Mouse (Mus musculus) limb, embryonic 10.5 days (tissue): ENCODE data around the gene Kdm4d. TPM values are rescaled to one million over a fixed set of nuclear protein-coding genes. Genes with fewer than 3 reads are reported as not detected.

Experiments used
- DNase-seq: peaks from one replicate; pipeline ENCODE4 v3.0.0-alpha.2; 2017; ENCODE audit warnings: low spot score
- H3K27ac ChIP-seq: fragments of 300-500 bp; sonication (generic); 2 replicates; pipeline ENCODE4 v1.5.1; 2016; ENCODE audit warnings: mild to moderate bottlenecking
- H3K27me3 ChIP-seq: fragments of 300-500 bp; sonication (generic); 2 replicates; pipeline ENCODE4 v1.6.1; 2016; ENCODE audit warnings: low read depth, mild to moderate bottlenecking; ENCODE audit not compliant: poor library complexity, severe bottlenecking
- H3K36me3 ChIP-seq: fragments of 300-500 bp; sonication (generic); 2 replicates; pipeline ENCODE4 v1.6.1; 2016; ENCODE audit warnings: mild to moderate bottlenecking, moderate library complexity
- H3K4me1 ChIP-seq: fragments of 300-500 bp; sonication (generic); 2 replicates; pipeline ENCODE4 v1.6.1; 2016
- H3K4me3 ChIP-seq: fragments of 300-500 bp; sonication (generic); 2 replicates; pipeline ENCODE4 v1.5.1; 2016; ENCODE audit warnings: mild to moderate bottlenecking, moderate library complexity
- H3K9me3 ChIP-seq: fragments of 300-500 bp; sonication (generic); replicated peaks from 2 replicates; pipeline ENCODE4 v1.6.1; 2016; ENCODE audit warnings: mild to moderate bottlenecking
- WGBS: fragments of 180-500 bp; shearing (Covaris S2); methylation state at CpG from one replicate; pipeline ENCODE4 v1.1.7; 2016; 5-methylcytosine and 5-hydroxymethylcytosine counted together
- polyA plus RNA-seq: library from polyadenylated mRNA; unstranded; fragments of >200 nt; fragmentation: Nextera tagmentation; extraction: Ambion mirVana; gene quantifications from 2 replicates; pipeline ENCODE4 v1.2.1, GENCODE M21; 2016

Gene Kdm4d
- polyA plus RNA-seq = 0.09 and 0.28 TPM in 2 replicates

DNA sequence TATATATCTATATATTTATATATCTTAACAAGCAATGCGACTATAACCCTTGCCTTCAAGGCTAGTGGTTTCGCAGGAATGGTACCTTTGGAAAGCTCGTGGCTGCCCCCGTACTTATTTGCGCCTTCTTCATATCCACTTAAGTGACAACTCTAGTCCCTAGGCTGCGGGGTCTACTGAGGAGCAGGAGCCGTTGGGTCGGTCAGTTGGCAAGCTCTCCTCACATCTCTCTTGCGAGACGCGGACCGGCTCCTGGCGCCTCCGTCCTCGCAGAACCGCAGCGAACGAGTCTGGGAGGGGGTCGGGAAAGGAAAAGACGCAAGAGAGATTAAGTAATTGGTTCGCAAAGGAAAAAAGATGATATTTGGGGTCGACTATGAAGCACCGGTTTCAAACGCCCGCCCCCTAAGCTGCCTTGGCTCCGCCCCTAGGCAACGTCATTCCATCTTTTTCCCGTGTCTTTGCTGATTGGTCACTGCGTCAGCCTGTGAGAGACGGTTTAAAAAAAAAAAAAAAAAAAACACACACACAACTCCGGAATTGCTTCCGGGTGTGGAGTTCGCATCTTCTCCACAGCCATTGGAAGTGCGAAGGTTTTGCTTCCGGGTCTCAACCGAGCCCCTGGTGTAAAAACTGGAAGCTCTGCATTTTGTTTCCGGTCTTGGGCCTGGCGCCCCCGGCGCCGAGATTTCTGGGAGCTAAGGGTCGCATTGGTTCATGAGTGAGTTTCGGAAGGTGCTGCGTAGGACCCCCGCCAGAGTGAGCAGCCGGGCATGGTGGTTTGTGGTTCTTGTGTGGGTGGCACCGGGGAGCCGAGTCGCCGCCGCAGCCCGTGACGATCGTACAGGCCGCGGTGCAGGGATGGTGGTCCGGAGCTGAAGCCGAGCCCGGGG lies at the start of gene Kdm4d, which contains the start of gene Cwc15:
Gene Kdm4d (minus strand): TSS at position 460 of the 893 bp plus-strand sequence.
Gene Cwc15 (plus strand): TSS at position 595 of the 893 bp plus-strand sequence.
- H3K36me3 ChIP-seq = peaks cover 32% of the 10 kb centered on the region
- H3K27ac ChIP-seq = peak within 1 kb of the TSS; percentile 86
- peak; percentile 87 for DNase-seq
- no peaks in the 10 kb centered on the region for H3K9me3 ChIP-seq
- H3K4me1 ChIP-seq = peaks cover 9% of the 10 kb centered on the region
- peak within 1 kb of the TSS; percentile 74 for H3K4me3 ChIP-seq
- WGBS = under 1% methylated on average over 59 of the region's 59 CpGs
- no peaks in the 10 kb centered on the region for H3K27me3 ChIP-seq

GRCm38 (mm10) chr9:14548366-14548761 lies 48.1 kb upstream of the Kdm4d start:
- 68% methylated on average over 11 of the region's 11 CpGs for WGBS
- no peak for DNase-seq
- H3K4me3 ChIP-seq = no peak overlapping the region
- peaks cover 100% of the 10 kb centered on the region for H3K36me3 ChIP-seq
- peak overlapping the region; percentile 37; the same call in 1 of the 2 replicates for H3K27ac ChIP-seq
- H3K9me3 ChIP-seq = no peaks in the 10 kb centered on the region
- no peaks in the 10 kb centered on the region for H3K27me3 ChIP-seq
- H3K4me1 ChIP-seq = peaks cover 11% of the 10 kb centered on the region

DNA sequence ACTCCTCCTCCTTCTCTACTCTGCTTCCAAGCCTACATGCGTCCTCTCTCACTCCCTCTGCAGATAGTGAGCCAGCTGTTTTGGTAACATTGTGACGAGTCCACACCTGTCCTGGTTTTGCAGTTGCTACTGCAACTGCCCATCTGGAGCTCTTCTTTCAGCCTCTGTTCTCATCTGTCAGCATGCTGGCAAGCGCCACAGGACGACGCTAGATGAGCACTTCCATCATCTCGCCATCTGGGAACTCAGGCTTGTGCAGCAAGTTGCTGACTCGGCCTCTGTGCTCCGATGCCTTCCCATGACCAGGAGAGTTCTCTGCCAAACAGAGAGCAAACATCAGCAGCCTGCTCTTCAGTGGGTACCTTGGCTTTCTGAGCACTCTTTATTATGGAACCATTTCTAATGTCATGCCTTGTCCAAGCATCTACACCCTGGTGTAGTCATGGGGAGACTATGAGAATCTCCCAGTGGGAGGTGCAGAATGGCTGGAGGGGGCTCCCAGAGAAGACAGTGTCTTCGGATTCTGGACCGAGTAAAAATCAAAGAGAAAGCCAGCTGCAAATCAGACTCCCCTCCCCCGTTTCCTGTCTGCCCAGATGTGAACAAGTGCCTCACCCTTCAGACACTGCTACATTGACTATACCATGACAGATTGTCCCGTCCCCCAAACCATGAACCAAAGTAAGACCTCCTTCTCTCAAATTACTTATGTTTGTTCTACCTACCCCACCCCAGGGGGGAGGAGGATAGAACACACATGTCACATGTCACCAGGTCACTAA lies 47.5 kb upstream of the Kdm4d start:
- no peak overlapping the region for H3K27ac ChIP-seq
- no peaks in the 10 kb centered on the region for H3K27me3 ChIP-seq
- no peaks in the 10 kb centered on the region for H3K9me3 ChIP-seq
- peaks cover 11% of the 10 kb centered on the region for H3K4me1 ChIP-seq
- peaks cover 100% of the 10 kb centered on the region for H3K36me3 ChIP-seq
- 61% methylated on average over 12 of the region's 12 CpGs for WGBS
- no peak overlapping the region for H3K4me3 ChIP-seq
- DNase-seq = no peak

DNA sequence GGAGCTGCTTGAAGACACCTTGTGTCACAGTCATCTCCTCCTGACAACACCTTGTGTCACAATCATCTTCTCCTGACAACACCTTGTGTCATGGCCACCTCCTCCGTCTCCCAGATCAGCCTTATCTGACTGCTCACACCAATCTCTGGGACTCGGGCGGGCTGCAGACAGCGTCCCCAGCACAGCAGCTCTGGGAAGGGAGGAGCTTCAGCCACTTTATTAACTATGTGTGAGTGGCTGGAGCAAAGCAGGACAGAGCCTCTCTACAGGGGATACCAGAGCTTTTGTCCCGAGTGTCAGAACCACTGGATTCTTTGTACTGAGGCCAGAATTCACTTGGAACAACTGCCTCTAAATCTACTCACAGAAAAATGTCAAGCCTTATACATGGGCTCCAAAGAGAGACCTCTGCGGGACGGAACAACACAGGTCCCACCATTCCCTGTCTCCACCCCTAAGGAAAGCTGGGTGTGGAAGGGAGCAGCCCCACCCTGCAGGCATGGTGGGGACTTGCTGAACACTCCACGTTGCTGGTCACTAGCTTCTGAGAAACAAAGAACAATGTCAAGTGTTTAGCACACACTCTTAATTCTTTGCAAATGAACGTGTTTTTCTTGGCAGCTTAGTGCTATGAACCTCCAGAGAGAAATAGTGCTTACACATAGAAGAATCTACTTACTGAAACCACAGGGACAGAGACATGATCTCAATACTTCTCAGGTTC lies 43.9 kb upstream of the Kdm4d start:
- no peak overlapping the region for H3K27ac ChIP-seq
- no peak for DNase-seq
- H3K4me3 ChIP-seq = no peak overlapping the region
- WGBS = 82% methylated on average over 9 of the region's 9 CpGs
- H3K36me3 ChIP-seq = peaks cover 99% of the 10 kb centered on the region
- H3K9me3 ChIP-seq = no peaks in the 10 kb centered on the region
- H3K27me3 ChIP-seq = no peaks in the 10 kb centered on the region
- H3K4me1 ChIP-seq = peaks cover 11% of the 10 kb centered on the region

DNA sequence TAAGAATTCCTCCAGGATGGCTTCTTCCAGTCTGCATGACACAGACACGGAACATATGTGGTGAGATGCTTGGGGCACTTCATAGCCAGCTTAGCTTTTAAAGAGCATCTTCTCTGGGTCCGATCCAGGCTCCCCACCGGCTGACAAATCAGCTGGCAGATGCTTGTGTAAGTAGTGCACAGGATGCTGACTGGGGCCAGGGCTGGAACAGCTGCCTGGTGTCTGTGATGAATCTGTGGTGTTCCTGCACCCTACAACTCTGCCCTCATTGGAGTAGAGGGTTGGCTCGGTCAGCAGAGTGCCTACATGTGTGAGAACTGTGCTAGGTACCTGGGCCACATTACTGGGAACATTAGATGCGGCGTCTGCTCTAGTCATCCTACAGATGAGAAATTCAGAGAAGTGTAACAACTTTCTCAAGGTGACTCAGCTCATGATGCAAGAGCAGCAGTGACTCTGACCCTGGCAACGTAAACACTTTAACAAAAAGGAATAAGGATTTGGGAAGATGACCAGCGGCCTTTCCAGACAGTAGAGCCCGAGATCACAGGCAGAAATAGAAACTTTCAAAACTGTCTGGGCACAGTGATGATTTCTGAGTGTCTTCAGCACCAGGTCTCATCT lies 34.7 kb upstream of the Kdm4d start:
- WGBS = 90% methylated on average over 9 of the region's 9 CpGs

DNA sequence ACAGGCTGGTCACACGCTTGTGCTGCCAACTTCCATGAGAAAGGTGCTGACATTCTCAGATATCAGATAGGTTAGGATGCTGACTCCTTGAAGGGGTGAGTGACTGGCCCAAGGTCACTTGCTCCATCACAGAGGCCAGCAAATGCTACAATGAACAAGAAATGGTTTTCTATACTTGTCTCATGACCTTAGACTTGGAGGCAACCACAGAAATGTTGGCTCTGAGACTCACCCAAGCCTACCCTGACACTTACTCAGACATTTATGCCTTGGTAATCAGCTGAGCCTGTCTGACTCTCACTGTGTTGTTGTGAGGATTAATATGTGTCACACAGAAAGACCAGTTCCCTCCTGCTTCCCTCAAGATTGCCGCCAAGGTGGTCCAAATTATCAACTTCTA lies 33.4 kb upstream of the Kdm4d start:
- DNase-seq = no peak
- Histone ChIP-seq H3K36me3 (peaks cover under 1% of the 10 kb centered on the region), H3K4me3 (no peak overlapping the region), H3K27me3 (no peaks in the 10 kb centered on the region), H3K27ac (no peak overlapping the region), H3K4me1 (no peaks in the 10 kb centered on the region), H3K9me3 (no peaks in the 10 kb centered on the region)
- 89% methylated on average over 2 of the region's 2 CpGs for WGBS

More for the DNA sequence above, 34.7 kb upstream of the Kdm4d start:
- Histone ChIP-seq H3K4me3 (no peak overlapping the region), H3K27ac (no peak overlapping the region), H3K27me3 (no peaks in the 10 kb centered on the region), H3K36me3 (peaks cover 14% of the 10 kb centered on the region), H3K4me1 (no peaks in the 10 kb centered on the region), H3K9me3 (no peaks in the 10 kb centered on the region)
- no peak for DNase-seq

DNA sequence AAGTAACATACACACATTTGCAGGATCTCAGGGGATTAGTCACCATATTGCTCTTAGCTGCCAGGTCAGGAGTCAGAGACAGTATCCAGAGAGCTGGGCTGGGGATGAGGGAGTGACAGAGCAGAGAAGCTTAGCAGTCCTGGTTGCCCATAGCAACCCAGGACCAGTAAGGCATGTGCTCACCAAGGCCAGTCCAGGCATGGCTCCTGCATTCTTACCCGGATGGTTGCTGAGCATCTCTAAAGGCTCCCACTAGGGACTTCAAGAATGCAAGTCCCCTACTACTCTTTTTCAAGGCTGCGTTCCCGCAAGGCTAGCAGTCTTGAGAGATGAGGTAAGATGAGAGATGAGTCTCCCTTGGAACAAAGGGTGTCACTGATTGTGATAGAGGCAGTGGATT lies 32.0 kb upstream of the Kdm4d start:
- no peaks in the 10 kb centered on the region for H3K36me3 ChIP-seq
- no peak overlapping the region for H3K4me3 ChIP-seq
- H3K27ac ChIP-seq = no peak overlapping the region
- no peaks in the 10 kb centered on the region for H3K9me3 ChIP-seq
- no peak for DNase-seq
- no peaks in the 10 kb centered on the region for H3K27me3 ChIP-seq
- H3K4me1 ChIP-seq = no peaks in the 10 kb centered on the region
- WGBS = 75% methylated on average over 3 of the region's 3 CpGs

GRCm38 (mm10) chr9:14530004-14530403 lies 29.7 kb upstream of the Kdm4d start:
- Histone ChIP-seq H3K36me3 (no peaks in the 10 kb centered on the region), H3K4me1 (peaks cover 6% of the 10 kb centered on the region; the same call in 1 of the 2 replicates), H3K27me3 (no peaks in the 10 kb centered on the region), H3K9me3 (no peaks in the 10 kb centered on the region), H3K4me3 (no peak overlapping the region), H3K27ac (no peak overlapping the region)
- WGBS = 87% methylated on average over 5 of the region's 5 CpGs
- no peak for DNase-seq

DNA sequence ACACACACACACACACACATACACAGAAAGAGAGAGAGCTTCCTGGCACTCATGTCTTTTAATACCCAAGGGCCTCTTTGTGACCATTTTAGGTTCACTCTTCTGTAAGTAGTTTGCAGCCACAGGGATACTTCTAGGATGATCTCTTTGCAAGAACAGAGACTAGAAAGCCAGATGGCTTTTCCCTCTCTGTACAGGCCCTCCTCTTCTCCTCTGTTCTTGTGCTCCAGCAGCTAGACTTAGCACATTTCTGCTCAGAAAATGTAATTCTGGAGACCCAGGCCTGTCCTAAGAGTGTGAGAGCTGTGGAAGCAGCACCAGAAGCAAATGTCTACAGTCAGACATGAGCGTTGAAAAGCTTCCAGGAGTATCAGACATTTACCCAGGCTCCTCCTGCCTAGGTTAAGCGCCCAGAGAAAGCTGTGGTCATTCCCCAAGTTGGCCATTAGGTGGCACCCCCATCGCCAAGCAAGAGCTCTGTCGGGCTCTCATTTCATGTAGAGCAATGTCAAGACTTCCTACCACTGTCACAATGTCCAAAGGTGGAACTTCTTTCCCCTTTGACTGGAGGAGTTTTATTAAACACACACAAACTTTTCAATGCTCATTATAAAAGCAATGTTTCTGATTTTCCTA lies 23.2 kb upstream of the Kdm4d start:
- WGBS = 15% methylated on average over 4 of the region's 4 CpGs
- Histone ChIP-seq H3K9me3 (no peaks in the 10 kb centered on the region), H3K27ac (no peak overlapping the region), H3K36me3 (no peaks in the 10 kb centered on the region), H3K4me1 (peaks cover 10% of the 10 kb centered on the region; the same call in 1 of the 2 replicates), H3K4me3 (no peak overlapping the region), H3K27me3 (no peaks in the 10 kb centered on the region)
- DNase-seq = peak; percentile 63

DNA sequence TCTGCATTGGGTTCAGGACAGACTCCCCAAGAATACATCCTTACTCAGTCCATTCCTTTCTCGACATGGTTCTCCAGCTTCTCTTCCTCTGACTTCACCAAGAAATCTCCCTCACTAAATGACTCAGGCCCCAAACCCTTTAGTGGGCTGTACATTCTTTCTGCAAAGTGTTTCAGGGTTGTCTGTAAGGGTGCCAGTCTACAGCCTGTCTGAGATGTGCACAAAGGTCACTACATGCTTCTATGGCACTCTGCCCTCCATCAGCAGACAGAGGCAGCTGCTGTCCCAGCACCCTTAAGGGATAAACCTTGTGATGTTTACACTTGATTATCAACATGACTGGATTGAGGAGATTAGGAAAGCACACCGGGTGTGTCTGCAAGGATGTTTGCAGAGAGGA lies 21.4 kb upstream of the Kdm4d start:
- Histone ChIP-seq H3K27ac (no peak overlapping the region), H3K36me3 (no peaks in the 10 kb centered on the region), H3K27me3 (no peaks in the 10 kb centered on the region), H3K4me1 (peaks cover 10% of the 10 kb centered on the region; the same call in 1 of the 2 replicates), H3K9me3 (no peaks in the 10 kb centered on the region), H3K4me3 (no peak overlapping the region)
- 58% methylated on average over 2 of the region's 2 CpGs for WGBS
- no peak for DNase-seq

GRCm38 (mm10) chr9:14520971-14521670 lies 20.8 kb upstream of the Kdm4d start:
- no peaks in the 10 kb centered on the region for H3K9me3 ChIP-seq
- 72% methylated on average over 3 of the region's 3 CpGs for WGBS
- H3K27me3 ChIP-seq = no peaks in the 10 kb centered on the region
- DNase-seq = no peak
- H3K4me3 ChIP-seq = no peak overlapping the region
- H3K36me3 ChIP-seq = no peaks in the 10 kb centered on the region
- H3K4me1 ChIP-seq = peaks cover 10% of the 10 kb centered on the region; the same call in 1 of the 2 replicates
- no peak overlapping the region for H3K27ac ChIP-seq
